Mouse (Mus musculus) gastrocnemius, adult 2 months (tissue): ENCODE measurements at regions not wholly inside any gene's neighbourhood (a gene's known extent, or its start where the extent isn't known, plus 50 kb on each side); places are given as distances from the start of the nearest gene placed in this dataset.

ENCODE experiments used
- DNase-seq: peaks from one replicate; pipeline ENCODE4 v3.0.0; 2022
- H3K27ac ChIP-seq: fragments of 200-600 bp; 2 replicates; pipeline ENCODE4 v1.8.1; 2022; ENCODE audit warnings: mild to moderate bottlenecking
- H3K4me3 ChIP-seq: fragments of 200-600 bp; 2 replicates; pipeline ENCODE4 v1.8.1; 2022; ENCODE audit warnings: mild to moderate bottlenecking, moderate library complexity
- CTCF ChIP-seq: fragments of 200-600 bp; IDR thresholded peaks from 2 replicates; pipeline ENCODE4 v1.8.1; 2022; ENCODE audit warnings: antibody characterized with exemption, mild to moderate bottlenecking, moderate library complexity
- intact Hi-C: fragments of 180-260 bp; cut with DNase I; formaldehyde crosslinking; loops from one replicate; pipeline ENCODE4 v1.15.1; 2025

GRCm38 (mm10) chr2:115067489-115068163 lies 412.9 kb upstream of the Dph6 start:
- Histone ChIP-seq H3K27ac (no peak overlapping the region), H3K4me3 (no peak overlapping the region)
- no peak for TF ChIP-seq CTCF
- DNase-seq, result no peak
- intact Hi-C loops, result no loop called here

GRCm38 (mm10) chr2:115069704-115070103 lies 414.9 kb upstream of the Dph6 start:
- intact Hi-C loops, result no loop called here
- H3K27ac ChIP-seq, result no peak overlapping the region
- DNase-seq, result no peak
- TF ChIP-seq CTCF, result no peak
- no peak overlapping the region for H3K4me3 ChIP-seq

GRCm38 (mm10) chr2:115070123-115070522 lies 415.4 kb upstream of the Dph6 start:
- no peak overlapping the region for H3K27ac ChIP-seq
- intact Hi-C loops, result no loop called here
- TF ChIP-seq CTCF, result no peak
- no peak for DNase-seq
- H3K4me3 ChIP-seq, result no peak overlapping the region

- H3K27ac ChIP-seq, result no peak overlapping the region
- DNase-seq, result no peak
- intact Hi-C loops, result no loop called here
- no peak for TF ChIP-seq CTCF
- no peak overlapping the region for H3K4me3 ChIP-seq
Observed at GRCm38 (mm10) chr2:115070666-115071065, 415.9 kb upstream of the Dph6 start.

GRCm38 (mm10) chr2:115081563-115082291 lies 427.0 kb upstream of the Dph6 start:
- TF ChIP-seq CTCF, result no peak
- no peak overlapping the region for H3K4me3 ChIP-seq
- DNase-seq, result no peak
- intact Hi-C loops, result no loop called here
- no peak overlapping the region for H3K27ac ChIP-seq

- TF ChIP-seq CTCF, result no peak
- H3K27ac ChIP-seq, result no peak overlapping the region
- no peak overlapping the region for H3K4me3 ChIP-seq
- intact Hi-C loops, result no loop called here
- no peak for DNase-seq
Observed at GRCm38 (mm10) chr2:115082292-115082809, 427.6 kb upstream of the Dph6 start.

- DNase-seq, result no peak
- H3K4me3 ChIP-seq, result no peak overlapping the region
- intact Hi-C loops, result no loop called here
- no peak for TF ChIP-seq CTCF
- no peak overlapping the region for H3K27ac ChIP-seq
Observed at GRCm38 (mm10) chr2:115088421-115089120, 433.8 kb upstream of the Dph6 start.

GRCm38 (mm10) chr2:115090430-115091175 lies 435.8 kb upstream of the Dph6 start:
- Histone ChIP-seq H3K4me3 (no peak overlapping the region), H3K27ac (no peak overlapping the region)
- no peak for TF ChIP-seq CTCF
- DNase-seq, result no peak
- intact Hi-C loops, result no loop called here

- H3K4me3 ChIP-seq, result no peak overlapping the region
- intact Hi-C loops, result no loop called here
- H3K27ac ChIP-seq, result no peak overlapping the region
- DNase-seq, result no peak
- TF ChIP-seq CTCF, result no peak
Observed at GRCm38 (mm10) chr2:115095351-115095750, 440.6 kb upstream of the Dph6 start.

- no peak for TF ChIP-seq CTCF
- H3K27ac ChIP-seq, result no peak overlapping the region
- DNase-seq, result no peak
- no peak overlapping the region for H3K4me3 ChIP-seq
- intact Hi-C loops, result no loop called here
Observed at GRCm38 (mm10) chr2:115101501-115101900, 446.7 kb upstream of the Dph6 start.

GRCm38 (mm10) chr2:115119429-115120205 lies 461.9 kb upstream of the BC052040 start:
- DNase-seq, result no peak
- intact Hi-C loops, result no loop called here
- no peak for TF ChIP-seq CTCF
- H3K27ac ChIP-seq, result no peak overlapping the region
- H3K4me3 ChIP-seq, result no peak overlapping the region

- intact Hi-C loops, result no loop called here
- H3K27ac ChIP-seq, result no peak overlapping the region
Observed at GRCm38 (mm10) chr2:115120206-115120503, 461.4 kb upstream of the BC052040 start.

More at GRCm38 (mm10) chr2:115120206-115120503, 461.4 kb upstream of the BC052040 start:
- DNase-seq, result no peak
- TF ChIP-seq CTCF, result no peak
- no peak overlapping the region for H3K4me3 ChIP-seq
